Mouse (Mus musculus) bone marrow, adult 2 months (tissue): ENCODE results near the gene Uhrf1bp1. TPM values are rescaled to one million over a fixed set of nuclear protein-coding genes. Genes with fewer than 3 reads are reported as not detected.

ENCODE experiments used
- H3K27ac ChIP-seq: fragments of 200-500 bp; 2 replicates; pipeline ENCODE4 v1.5.1; 2012; ENCODE audit warnings: low read depth, mild to moderate bottlenecking, control low read depth, inconsistent platforms, low read length; ENCODE audit not compliant: control insufficient read depth, poor library complexity, insufficient read depth
- H3K4me1 ChIP-seq: fragments of 200-500 bp; 2 replicates; pipeline ENCODE4 v1.6.1; 2011; ENCODE audit warnings: low read length; ENCODE audit not compliant: control insufficient read depth, insufficient read depth
- H3K4me3 ChIP-seq: fragments of 200-500 bp; replicated peaks from 2 replicates; pipeline ENCODE3; 2011; ENCODE audit warnings: mild to moderate bottlenecking, low read depth, low read length, control low read depth; ENCODE audit not compliant: control insufficient read depth
- CTCF ChIP-seq: fragments of 200-500 bp; IDR thresholded peaks from 2 replicates; pipeline ENCODE4 v1.5.1; 2011; ENCODE audit warnings: low read length, control low read depth; ENCODE audit not compliant: control insufficient read depth, insufficient read depth
- POLR2A ChIP-seq: fragments of 200-500 bp; IDR thresholded peaks from 2 replicates; pipeline ENCODE4 v1.6.1; 2011; ENCODE audit warnings: low read depth, mild to moderate bottlenecking, control low read depth, low read length, borderline replicate concordance; ENCODE audit not compliant: control insufficient read depth
- WGBS: fragments of 180-500 bp; shearing (Covaris S2); methylation state at CpG from one replicate; pipeline ENCODE4 v1.1.7; 2018; 5-methylcytosine and 5-hydroxymethylcytosine counted together
- polyA plus RNA-seq: library from polyadenylated mRNA; stranded (reverse); fragments of >200 nt; gene quantifications from 2 replicates; pipeline ENCODE4 v1.2.4, GENCODE M21; 2011; ENCODE audit warnings: low replicate concordance; ENCODE audit not compliant: missing spikeins, insufficient read depth, insufficient read length

Uhrf1bp1 gene
- polyA plus RNA-seq, 1 experiment, result 7.9 TPM

- 2% methylated on average over 46 of the region's 56 CpGs for WGBS
- Histone ChIP-seq H3K27ac (peak within 1 kb of the TSS; percentile 95), H3K4me1 (peaks cover 2% of the 10 kb centered on the region; the same call in 1 of the 2 replicates), H3K4me3 (peak within 1 kb of the TSS; percentile 83)
- peak; percentile 97 for TF ChIP-seq POLR2A
- no peak; the same call in 1 of the 2 replicates for TF ChIP-seq CTCF
Measured at GRCm38 (mm10) chr17:27820568-27821406, 35.5 kb upstream of the Uhrf1bp1 start, which contains the start of gene D17Wsu92e. Gene D17Wsu92e, minus strand, starts transcription at chr17:27820648.

GRCm38 (mm10) chr17:27821407-27822338 is 34.6 kb upstream of the Uhrf1bp1 start:
- Histone ChIP-seq H3K4me1 (peaks cover 2% of the 10 kb centered on the region; the same call in 1 of the 2 replicates), H3K27ac (peak overlapping the region; percentile 95), H3K4me3 (no peak overlapping the region)
- TF ChIP-seq CTCF (no peak), POLR2A (no peak)
- 47% methylated on average over 9 of the region's 9 CpGs for WGBS

- WGBS, result 86% methylated on average over 9 of the region's 9 CpGs
- no peak overlapping the region for H3K4me3 ChIP-seq
- H3K27ac ChIP-seq, result no peak overlapping the region
- no peak for TF ChIP-seq CTCF
- TF ChIP-seq POLR2A, result no peak
- H3K4me1 ChIP-seq, result peaks cover 4% of the 10 kb centered on the region; the same call in 1 of the 2 replicates
Measured at GRCm38 (mm10) chr17:27823142-27823905, 32.9 kb upstream of the Uhrf1bp1 start.

- Histone ChIP-seq H3K4me1 (peaks cover 2% of the 10 kb centered on the region; the same call in 1 of the 2 replicates), H3K27ac (peak overlapping the region; percentile 88), H3K4me3 (peak overlapping the region; percentile 48)
- 0% methylated on average over 1 of the region's 1 CpGs for WGBS
- TF ChIP-seq CTCF (no peak), POLR2A (no peak)
Measured at GRCm38 (mm10) chr17:27824941-27825340, 31.3 kb upstream of the Uhrf1bp1 start.

GRCm38 (mm10) chr17:27825539-27825938 is 30.7 kb upstream of the Uhrf1bp1 start:
- Histone ChIP-seq H3K4me1 (peaks cover 2% of the 10 kb centered on the region; the same call in 1 of the 2 replicates), H3K4me3 (peak overlapping the region; percentile 48), H3K27ac (peak overlapping the region; percentile 88)
- WGBS, result 1% methylated on average over 3 of the region's 3 CpGs
- TF ChIP-seq CTCF, result no peak
- TF ChIP-seq POLR2A, result no peak

- 2% methylated on average over 22 of the region's 22 CpGs for WGBS
- TF ChIP-seq POLR2A (peak; percentile 41; the same call in 1 of the 2 replicates), CTCF (no peak)
- peak overlapping the region; percentile 58 for H3K4me3 ChIP-seq
- peaks cover 2% of the 10 kb centered on the region; the same call in 1 of the 2 replicates for H3K4me1 ChIP-seq
- peak overlapping the region; percentile 88 for H3K27ac ChIP-seq
Measured at GRCm38 (mm10) chr17:27825984-27826905, 30.0 kb upstream of the Uhrf1bp1 start.
